Mouse (Mus musculus) midbrain, embryonic 13.5 days (tissue): ENCODE measurements at regions not wholly inside any gene's neighbourhood (a gene's known extent, or its start where the extent isn't known, plus 50 kb on each side); places are given as distances from the start of the nearest gene placed in this dataset.

Experiments used
- ATAC-seq: fragments of 200-750 bp; cut with Nextera tagmentation; 2 replicates; pipeline ENCODE4 v1.8.0; 2017; ENCODE audit warnings: mild to moderate bottlenecking, moderate TSS enrichment, moderate library complexity
- H3K27ac ChIP-seq: fragments of 300-500 bp; sonication (generic); 2 replicates; pipeline ENCODE4 v1.5.1; 2015; ENCODE audit warnings: inconsistent platforms, mild to moderate bottlenecking, moderate library complexity
- H3K27me3 ChIP-seq: fragments of 300-500 bp; sonication (generic); 2 replicates; pipeline ENCODE4 v1.6.1; 2015; ENCODE audit warnings: mild to moderate bottlenecking, inconsistent platforms
- H3K36me3 ChIP-seq: fragments of 300-500 bp; sonication (generic); 2 replicates; pipeline ENCODE4 v1.6.1; 2015; ENCODE audit warnings: mild to moderate bottlenecking, inconsistent platforms
- H3K4me1 ChIP-seq: fragments of 300-500 bp; sonication (generic); replicated peaks from 2 replicates; pipeline ENCODE4 v1.6.1; 2015; ENCODE audit warnings: inconsistent platforms
- H3K4me2 ChIP-seq: fragments of 300-500 bp; sonication (generic); replicated peaks from 2 replicates; pipeline ENCODE4 v1.6.1; 2015; ENCODE audit warnings: moderate library complexity, mild to moderate bottlenecking, inconsistent platforms
- H3K4me3 ChIP-seq: fragments of 300-500 bp; sonication (generic); replicated peaks from 2 replicates; pipeline ENCODE4 v1.5.1; 2015; ENCODE audit warnings: mild to moderate bottlenecking, inconsistent platforms
- H3K9ac ChIP-seq: fragments of 300-500 bp; sonication (generic); replicated peaks from 2 replicates; pipeline ENCODE4 v1.6.1; 2015; ENCODE audit warnings: mild to moderate bottlenecking, inconsistent platforms
- H3K9me3 ChIP-seq: fragments of 300-500 bp; sonication (generic); 2 replicates; pipeline ENCODE4 v1.6.1; 2016; ENCODE audit warnings: mild to moderate bottlenecking, inconsistent platforms
- WGBS: fragments of 180-500 bp; shearing (Covaris S2); methylation state at CpG from one replicate; pipeline ENCODE4 v1.1.7; 2015; 5-methylcytosine and 5-hydroxymethylcytosine counted together

GRCm38 (mm10) chr11:45265989-45266302, 585.9 kb upstream of the Clint1 start:
- Histone ChIP-seq H3K9ac (no peak overlapping the region), H3K4me1 (peaks cover 5% of the 10 kb centered on the region), H3K9me3 (no peaks in the 10 kb centered on the region), H3K36me3 (no peaks in the 10 kb centered on the region), H3K27ac (no peak overlapping the region), H3K4me3 (no peak overlapping the region), H3K4me2 (no peak overlapping the region), H3K27me3 (no peaks in the 10 kb centered on the region)
- 90% methylated on average over 4 of the region's 4 CpGs for WGBS
- ATAC-seq, result no peak

- H3K9me3 ChIP-seq, result no peaks in the 10 kb centered on the region
- no peak overlapping the region for H3K27ac ChIP-seq
- H3K4me1 ChIP-seq, result peaks cover under 1% of the 10 kb centered on the region
- H3K4me3 ChIP-seq, result no peak overlapping the region
- no peak overlapping the region for H3K4me2 ChIP-seq
- ATAC-seq, result no peak
- no peaks in the 10 kb centered on the region for H3K36me3 ChIP-seq
- 89% methylated on average over 5 of the region's 5 CpGs for WGBS
- no peak overlapping the region for H3K9ac ChIP-seq
- no peaks in the 10 kb centered on the region for H3K27me3 ChIP-seq
Observed at GRCm38 (mm10) chr11:45269215-45269614, 582.6 kb upstream of the Clint1 start.

- ATAC-seq, result no peak
- Histone ChIP-seq H3K27ac (no peak overlapping the region), H3K9ac (no peak overlapping the region), H3K9me3 (no peaks in the 10 kb centered on the region), H3K4me1 (no peaks in the 10 kb centered on the region), H3K36me3 (no peaks in the 10 kb centered on the region), H3K4me3 (no peak overlapping the region), H3K27me3 (no peaks in the 10 kb centered on the region), H3K4me2 (no peak overlapping the region)
- 61% methylated on average over 3 of the region's 3 CpGs for WGBS
Observed at GRCm38 (mm10) chr11:45271206-45271605, 580.6 kb upstream of the Clint1 start.

DNA sequence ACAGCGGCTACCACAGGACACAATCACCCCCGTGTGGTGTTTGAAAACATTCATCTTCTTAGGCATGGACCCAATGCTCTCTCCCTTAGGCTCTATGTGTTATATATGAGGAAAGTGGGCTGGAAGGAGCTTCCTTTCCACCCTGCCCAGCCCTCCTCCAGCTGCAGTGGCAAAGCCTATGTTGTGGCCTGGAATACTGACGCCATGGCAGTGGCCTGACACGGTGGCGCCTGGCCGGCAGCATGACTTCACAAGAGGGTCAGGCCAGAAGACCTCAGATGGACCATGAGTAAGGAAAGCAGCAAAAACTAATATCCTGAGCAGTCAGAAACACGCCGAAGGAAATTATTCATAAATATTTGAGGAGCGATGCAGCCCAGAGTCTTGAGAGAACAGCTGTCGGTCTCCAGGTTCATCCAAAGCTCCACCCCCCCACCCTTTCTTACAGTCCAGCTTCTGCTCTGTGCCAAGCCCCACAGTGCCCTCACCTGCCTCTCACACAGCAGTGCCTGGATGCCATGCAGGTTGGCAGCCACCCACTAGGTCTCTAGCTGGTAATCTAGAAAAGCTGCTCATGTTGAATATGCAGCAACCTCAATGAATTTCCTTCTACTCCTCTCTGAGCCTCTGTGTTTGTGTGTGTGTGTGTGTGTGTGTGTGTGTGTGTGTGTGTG, 577.3 kb upstream of the Clint1 start:
- Histone ChIP-seq H3K27ac (no peak overlapping the region), H3K27me3 (no peaks in the 10 kb centered on the region), H3K4me2 (no peak overlapping the region), H3K4me1 (no peaks in the 10 kb centered on the region), H3K9me3 (no peaks in the 10 kb centered on the region), H3K9ac (no peak overlapping the region), H3K4me3 (no peak overlapping the region), H3K36me3 (no peaks in the 10 kb centered on the region)
- WGBS, result 85% methylated on average over 10 of the region's 10 CpGs
- no peak for ATAC-seq

GRCm38 (mm10) chr11:45275170-45275569, 576.7 kb upstream of the Clint1 start:
- H3K9me3 ChIP-seq, result no peaks in the 10 kb centered on the region
- no peak overlapping the region for H3K27ac ChIP-seq
- H3K4me3 ChIP-seq, result no peak overlapping the region
- no peaks in the 10 kb centered on the region for H3K36me3 ChIP-seq
- no peak overlapping the region for H3K4me2 ChIP-seq
- H3K4me1 ChIP-seq, result no peaks in the 10 kb centered on the region
- no peak overlapping the region for H3K9ac ChIP-seq
- ATAC-seq, result no peak
- WGBS, result 61% methylated on average over 3 of the region's 3 CpGs
- no peaks in the 10 kb centered on the region for H3K27me3 ChIP-seq

DNA sequence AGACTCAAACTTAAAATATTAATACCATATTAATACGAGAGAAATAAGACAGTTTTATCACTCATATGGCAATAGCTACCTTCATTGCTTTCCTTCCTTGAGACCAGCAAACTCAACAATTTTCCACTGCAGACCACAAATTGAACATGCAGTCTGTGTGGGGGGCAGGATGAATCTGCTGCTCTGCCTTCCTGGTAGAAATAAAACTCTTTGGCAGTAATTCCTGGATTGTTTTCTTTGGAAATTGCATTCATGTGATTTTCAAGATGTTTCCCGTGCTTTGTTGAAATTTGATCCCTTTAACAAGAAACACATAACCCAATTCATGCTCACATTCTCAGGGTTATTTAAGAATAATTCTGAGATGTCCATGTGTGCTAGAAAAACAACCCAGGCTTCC, 555.1 kb upstream of the Clint1 start:
- Histone ChIP-seq H3K36me3 (no peaks in the 10 kb centered on the region), H3K27me3 (no peaks in the 10 kb centered on the region), H3K4me3 (no peak overlapping the region), H3K4me2 (no peak overlapping the region), H3K4me1 (no peaks in the 10 kb centered on the region), H3K27ac (no peak overlapping the region), H3K9ac (no peak overlapping the region), H3K9me3 (no peaks in the 10 kb centered on the region)
- no peak for ATAC-seq
- WGBS, result 82% methylated on average over 2 of the region's 2 CpGs

GRCm38 (mm10) chr11:45311934-45312333, 539.9 kb upstream of the Clint1 start:
- Histone ChIP-seq H3K4me1 (no peaks in the 10 kb centered on the region), H3K4me2 (no peak overlapping the region), H3K27me3 (no peaks in the 10 kb centered on the region), H3K4me3 (no peak overlapping the region), H3K9me3 (no peaks in the 10 kb centered on the region), H3K9ac (no peak overlapping the region), H3K36me3 (no peaks in the 10 kb centered on the region), H3K27ac (no peak overlapping the region)
- WGBS, result 94% methylated on average over 6 of the region's 6 CpGs
- ATAC-seq, result no peak

DNA sequence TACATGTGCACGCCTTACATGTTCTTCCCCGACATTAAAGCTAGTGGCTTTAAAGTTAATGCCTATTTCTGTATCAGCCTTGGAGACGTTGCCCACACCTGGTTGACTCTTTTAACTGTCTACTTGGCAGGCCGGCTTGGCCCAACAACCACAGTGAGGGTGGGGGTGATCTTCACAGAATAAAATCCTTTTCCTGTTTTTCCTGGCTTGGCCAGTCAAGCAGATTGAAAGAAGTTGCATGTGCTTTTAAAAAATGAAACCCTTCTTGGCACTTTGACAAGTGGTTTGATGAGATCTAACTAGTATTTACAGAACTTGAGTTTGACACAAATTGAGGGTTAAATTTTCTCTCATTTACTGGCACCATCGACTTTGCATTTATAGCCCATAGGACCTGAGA, 528.1 kb upstream of the Clint1 start:
- ATAC-seq, result no peak
- H3K27me3 ChIP-seq, result no peaks in the 10 kb centered on the region
- H3K4me1 ChIP-seq, result no peaks in the 10 kb centered on the region
- no peak overlapping the region for H3K4me2 ChIP-seq
- no peak overlapping the region for H3K27ac ChIP-seq
- H3K36me3 ChIP-seq, result no peaks in the 10 kb centered on the region
- no peaks in the 10 kb centered on the region for H3K9me3 ChIP-seq
- 87% methylated on average over 5 of the region's 5 CpGs for WGBS
- no peak overlapping the region for H3K4me3 ChIP-seq
- H3K9ac ChIP-seq, result no peak overlapping the region

DNA sequence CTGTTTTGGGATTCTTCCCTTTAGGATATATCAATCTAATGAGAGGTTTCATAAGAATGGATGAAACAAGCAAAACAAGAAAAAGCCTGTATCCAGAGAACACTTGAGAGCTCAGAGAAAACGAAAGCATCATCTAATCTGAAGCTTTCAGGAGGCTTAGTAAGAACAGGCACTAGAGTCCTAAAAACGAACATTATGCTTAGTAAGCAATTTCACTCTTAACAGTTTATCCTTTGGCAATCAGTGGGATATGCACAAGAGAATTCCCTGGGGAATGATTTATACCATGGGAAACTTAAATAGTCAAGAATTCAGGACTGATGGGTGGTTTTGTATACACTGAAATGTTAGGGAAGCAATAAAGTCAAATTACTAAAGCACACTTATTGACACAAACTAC, 521.5 kb upstream of the Clint1 start:
- WGBS, result 81% methylated on average over 2 of the region's 2 CpGs
- Histone ChIP-seq H3K27me3 (no peaks in the 10 kb centered on the region), H3K4me2 (no peak overlapping the region), H3K36me3 (no peaks in the 10 kb centered on the region), H3K27ac (no peak overlapping the region), H3K9ac (no peak overlapping the region), H3K4me3 (no peak overlapping the region), H3K4me1 (0 out of 2 replicates have a peak, but pooled peaks cover 5% of the 10 kb centered on the region), H3K9me3 (no peaks in the 10 kb centered on the region)
- ATAC-seq, result no peak

DNA sequence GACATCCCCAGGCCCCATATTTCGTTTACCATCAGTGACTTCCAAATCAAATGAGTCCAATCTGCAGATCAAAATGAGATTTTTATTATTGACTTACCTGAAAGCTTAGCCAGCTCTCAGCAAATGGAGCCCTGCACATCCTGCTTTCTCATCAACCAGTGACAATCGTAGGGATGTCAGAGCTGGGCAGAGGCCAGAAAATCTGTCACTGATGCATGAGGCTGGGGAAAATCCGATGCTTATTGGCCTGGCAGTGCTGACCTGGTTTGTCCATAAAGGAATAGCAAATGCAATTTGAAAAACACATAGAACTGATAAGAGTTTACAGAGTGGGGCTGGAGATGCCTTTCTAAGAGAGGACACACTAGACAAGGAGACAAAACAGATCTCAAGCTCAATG, 518.1 kb upstream of the Clint1 start:
- Histone ChIP-seq H3K36me3 (no peaks in the 10 kb centered on the region), H3K27ac (no peak overlapping the region), H3K9ac (no peak overlapping the region), H3K9me3 (no peaks in the 10 kb centered on the region), H3K4me1 (0 out of 2 replicates have a peak, but pooled peaks cover 5% of the 10 kb centered on the region), H3K4me3 (no peak overlapping the region), H3K4me2 (no peak overlapping the region), H3K27me3 (no peaks in the 10 kb centered on the region)
- ATAC-seq, result no peak
- 78% methylated on average over 3 of the region's 3 CpGs for WGBS

DNA sequence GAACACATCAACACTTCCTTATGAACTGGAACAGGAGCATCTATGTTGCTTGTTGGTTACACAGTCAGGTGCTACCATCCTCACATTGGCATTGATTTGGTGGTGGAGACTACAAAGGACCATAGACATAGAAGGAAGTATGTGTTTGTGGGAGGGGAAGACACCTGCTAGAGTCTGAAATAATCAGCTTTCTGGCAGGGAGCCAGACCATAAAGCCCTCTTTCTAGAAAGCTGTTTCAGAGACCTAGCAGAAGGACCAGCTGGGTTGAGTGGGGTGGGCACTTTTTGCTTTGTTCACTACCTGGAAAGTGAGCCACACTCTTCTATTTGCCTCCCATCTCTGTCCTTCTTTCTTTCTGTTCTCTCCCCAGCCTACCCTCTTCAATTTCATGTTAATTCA, 502.5 kb upstream of the Clint1 start:
- Histone ChIP-seq H3K36me3 (no peaks in the 10 kb centered on the region), H3K4me3 (no peak overlapping the region), H3K9me3 (no peaks in the 10 kb centered on the region), H3K4me2 (no peak overlapping the region), H3K27ac (no peak overlapping the region), H3K27me3 (no peaks in the 10 kb centered on the region), H3K9ac (no peak overlapping the region), H3K4me1 (no peaks in the 10 kb centered on the region)
- ATAC-seq, result no peak

DNA sequence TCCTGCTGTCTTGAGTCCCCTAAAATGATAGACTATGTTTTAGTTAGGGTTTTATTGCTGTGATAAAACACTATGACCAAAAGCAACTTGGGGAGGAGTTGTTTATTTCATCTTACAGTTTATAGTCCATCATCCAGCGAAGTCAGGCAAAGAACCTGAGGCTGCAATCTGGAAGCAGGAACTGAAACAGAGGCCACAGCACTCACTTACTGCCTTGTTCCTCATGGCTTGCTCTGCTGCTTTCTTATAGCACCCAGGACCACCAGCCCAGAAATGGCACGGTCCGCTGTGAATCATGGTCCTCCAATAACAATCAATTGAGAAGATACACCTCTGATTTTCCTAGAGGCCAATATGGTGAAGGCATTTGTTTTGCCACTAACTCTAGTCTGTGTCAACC, 486.5 kb upstream of the Clint1 start:
- 89% methylated on average over 3 of the region's 3 CpGs for WGBS
- no peak for ATAC-seq
- no peaks in the 10 kb centered on the region for H3K36me3 ChIP-seq
- H3K27ac ChIP-seq, result no peak overlapping the region
- no peak overlapping the region for H3K4me3 ChIP-seq
- no peak overlapping the region for H3K9ac ChIP-seq
- H3K4me2 ChIP-seq, result no peak overlapping the region
- no peaks in the 10 kb centered on the region for H3K9me3 ChIP-seq
- H3K27me3 ChIP-seq, result no peaks in the 10 kb centered on the region
- no peaks in the 10 kb centered on the region for H3K4me1 ChIP-seq
